Mouse (Mus musculus) CH12.LX (cell line): Measurements from ENCODE around the gene Gstt2.
"Not testable (repeated sequence)": the region's sequence is repeated elsewhere in the genome, so short reads cannot be mapped to it uniquely, and the experiment has no call there.

ENCODE experiments used
- BHLHE40 ChIP-seq: IDR thresholded peaks from 2 replicates; pipeline ENCODE4 v1.6.1; 2011; ENCODE audit warnings: mild to moderate bottlenecking, low read depth, low read length, improper control_type of control experiment
- CTCF ChIP-seq, 2 experiments: IDR thresholded peaks in 1 of 2; conservative IDR thresholded peaks in 1 of 2; 2 replicates each; pipeline ENCODE4 v1.5.1; 2011 to 2012; ENCODE audit warnings: low read depth in 2 of 2, low read length in 2 of 2, improper control_type of control experiment in 1 of 2, inconsistent platforms in 1 of 2, mild to moderate bottlenecking in 1 of 2, moderate library complexity in 1 of 2
- MAFK ChIP-seq: IDR thresholded peaks from 2 replicates; pipeline ENCODE4 v1.6.1; 2011; ENCODE audit warnings: low read length, improper control_type of control experiment; ENCODE audit not compliant: insufficient replicate concordance
- POLR2A ChIP-seq: IDR thresholded peaks from 2 replicates; pipeline ENCODE4 v1.6.1; 2011; ENCODE audit warnings: low read depth, mild to moderate bottlenecking, improper control_type of control experiment, low read length
- TBP ChIP-seq: conservative IDR thresholded peaks from 2 replicates; pipeline ENCODE4 v1.6.1; 2011; ENCODE audit warnings: low read depth, low read length, improper control_type of control experiment
- ZKSCAN1 ChIP-seq: IDR thresholded peaks from 2 replicates; pipeline ENCODE4 v1.6.1; 2012; ENCODE audit warnings: low read depth, inconsistent platforms, low read length, improper control_type of control experiment, borderline replicate concordance

GRCm38 (mm10) chr10:75843898-75844297 is 6.7 kb upstream of the Gstt2 start:
- not testable (repeated sequence) for TF ChIP-seq CTCF (conservative IDR thresholded peaks at IDR 0.05 in 1 of 2, IDR thresholded peaks at IDR 0.05 in 1 of 2; ENCODE audit: low read depth in 2 of 2, low read length in 2 of 2); MAFK; POLR2A; ZKSCAN1; BHLHE40
- peak; percentile 83 for TF ChIP-seq TBP
